Mouse (Mus musculus) limb, embryonic 10.5 days (tissue): ENCODE measurements at regions not wholly inside any gene's neighbourhood (a gene's known extent, or its start where the extent isn't known, plus 50 kb on each side); places are given as distances from the start of the nearest gene placed in this dataset.
A peak's percentile ranks its signal among the peaks of the same experiment; 100 is the strongest.

Experiments
- DNase-seq: peaks from one replicate; pipeline ENCODE4 v3.0.0-alpha.2; 2017; ENCODE audit warnings: low spot score
- H3K27ac ChIP-seq: fragments of 300-500 bp; sonication (generic); 2 replicates; pipeline ENCODE4 v1.5.1; 2016; ENCODE audit warnings: mild to moderate bottlenecking
- H3K27me3 ChIP-seq: fragments of 300-500 bp; sonication (generic); 2 replicates; pipeline ENCODE4 v1.6.1; 2016; ENCODE audit warnings: low read depth, mild to moderate bottlenecking; ENCODE audit not compliant: poor library complexity, severe bottlenecking
- H3K36me3 ChIP-seq: fragments of 300-500 bp; sonication (generic); 2 replicates; pipeline ENCODE4 v1.6.1; 2016; ENCODE audit warnings: mild to moderate bottlenecking, moderate library complexity
- H3K4me1 ChIP-seq: fragments of 300-500 bp; sonication (generic); 2 replicates; pipeline ENCODE4 v1.6.1; 2016
- H3K4me3 ChIP-seq: fragments of 300-500 bp; sonication (generic); 2 replicates; pipeline ENCODE4 v1.5.1; 2016; ENCODE audit warnings: mild to moderate bottlenecking, moderate library complexity
- H3K9me3 ChIP-seq: fragments of 300-500 bp; sonication (generic); replicated peaks from 2 replicates; pipeline ENCODE4 v1.6.1; 2016; ENCODE audit warnings: mild to moderate bottlenecking
- WGBS: fragments of 180-500 bp; shearing (Covaris S2); methylation state at CpG from one replicate; pipeline ENCODE4 v1.1.7; 2016; 5-methylcytosine and 5-hydroxymethylcytosine counted together

DNA sequence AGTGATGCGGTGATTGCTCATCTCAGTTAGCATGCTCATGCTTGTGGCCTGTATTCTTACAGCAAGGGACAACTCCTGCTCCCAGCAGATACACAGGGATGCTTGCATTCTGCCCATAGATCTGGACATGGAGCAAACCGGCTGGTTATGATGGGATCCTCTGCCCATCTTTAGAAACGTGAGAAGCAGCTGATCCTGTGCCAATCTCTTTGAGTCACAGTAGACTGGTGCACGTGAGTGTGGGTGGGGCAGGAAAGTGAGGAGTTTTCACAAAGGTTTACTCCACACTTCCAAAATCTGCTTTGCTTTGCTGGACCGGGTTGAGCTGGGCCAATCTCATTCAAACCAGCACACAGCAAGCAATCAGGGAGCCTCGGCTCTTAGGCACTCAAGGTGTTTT, 93.5 kb upstream of the Arhgap28 start:
- Histone ChIP-seq H3K9me3 (no peaks in the 10 kb centered on the region), H3K36me3 (no peaks in the 10 kb centered on the region), H3K4me1 (no peaks in the 10 kb centered on the region), H3K27ac (no peak overlapping the region), H3K27me3 (no peaks in the 10 kb centered on the region), H3K4me3 (no peak overlapping the region)
- WGBS: 83% methylated on average over 6 of the region's 6 CpGs
- no peak for DNase-seq

DNA sequence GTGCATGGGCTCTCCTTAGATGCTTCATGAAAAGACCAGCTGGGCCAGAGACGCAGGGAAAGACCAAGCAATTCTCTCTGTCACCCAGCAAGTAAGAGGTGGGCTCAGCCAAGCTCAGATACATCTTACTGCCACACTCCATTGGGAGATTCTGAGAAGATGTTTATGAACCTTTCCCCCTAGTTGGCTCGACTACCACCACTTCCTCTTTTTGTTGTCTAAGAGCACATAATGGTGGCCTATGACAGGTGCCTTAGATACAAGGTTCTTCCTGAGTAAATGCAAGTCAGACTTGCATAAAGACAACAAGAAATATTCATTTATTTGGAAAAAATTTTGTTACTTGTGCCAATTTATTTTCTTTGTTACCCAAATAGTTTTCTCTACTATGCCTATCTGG, 96.2 kb upstream of the Arhgap28 start:
- H3K36me3 ChIP-seq: no peaks in the 10 kb centered on the region
- 81% methylated on average over 2 of the region's 2 CpGs for WGBS
- H3K4me3 ChIP-seq: no peak overlapping the region
- H3K4me1 ChIP-seq: no peaks in the 10 kb centered on the region
- H3K9me3 ChIP-seq: no peaks in the 10 kb centered on the region
- DNase-seq: no peak
- H3K27ac ChIP-seq: no peak overlapping the region
- H3K27me3 ChIP-seq: no peaks in the 10 kb centered on the region

DNA sequence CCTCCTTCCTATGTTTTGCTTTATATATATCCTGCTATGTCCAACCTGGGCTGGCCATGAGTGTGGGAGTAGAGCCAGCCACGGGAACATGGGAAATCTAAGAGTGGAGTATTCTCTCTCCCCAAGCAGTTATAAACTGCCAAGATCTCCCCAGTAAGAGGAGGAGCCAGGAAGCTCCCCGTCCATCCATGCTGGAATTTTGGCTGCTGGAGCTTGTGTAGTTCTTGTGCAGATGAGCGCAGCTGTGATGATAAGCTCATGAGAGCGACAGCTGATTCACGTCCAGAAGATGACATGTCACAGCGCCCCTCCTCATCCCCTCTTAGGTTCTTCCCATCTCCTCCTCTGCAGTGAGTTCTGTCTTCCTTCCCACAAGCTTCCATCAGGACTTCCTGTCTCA, 99.4 kb upstream of the Arhgap28 start:
- no peaks in the 10 kb centered on the region for H3K4me1 ChIP-seq
- WGBS: 88% methylated on average over 6 of the region's 6 CpGs
- no peak overlapping the region for H3K4me3 ChIP-seq
- no peak for DNase-seq
- H3K36me3 ChIP-seq: no peaks in the 10 kb centered on the region
- no peak overlapping the region for H3K27ac ChIP-seq
- no peaks in the 10 kb centered on the region for H3K27me3 ChIP-seq
- no peaks in the 10 kb centered on the region for H3K9me3 ChIP-seq

GRCm38 (mm10) chr17:68106366-68106765, 102.4 kb upstream of the Arhgap28 start:
- Histone ChIP-seq H3K4me3 (no peak overlapping the region), H3K27me3 (no peaks in the 10 kb centered on the region), H3K4me1 (no peaks in the 10 kb centered on the region), H3K9me3 (no peaks in the 10 kb centered on the region), H3K27ac (no peak overlapping the region), H3K36me3 (no peaks in the 10 kb centered on the region)
- DNase-seq: no peak
- 77% methylated on average over 8 of the region's 8 CpGs for WGBS

DNA sequence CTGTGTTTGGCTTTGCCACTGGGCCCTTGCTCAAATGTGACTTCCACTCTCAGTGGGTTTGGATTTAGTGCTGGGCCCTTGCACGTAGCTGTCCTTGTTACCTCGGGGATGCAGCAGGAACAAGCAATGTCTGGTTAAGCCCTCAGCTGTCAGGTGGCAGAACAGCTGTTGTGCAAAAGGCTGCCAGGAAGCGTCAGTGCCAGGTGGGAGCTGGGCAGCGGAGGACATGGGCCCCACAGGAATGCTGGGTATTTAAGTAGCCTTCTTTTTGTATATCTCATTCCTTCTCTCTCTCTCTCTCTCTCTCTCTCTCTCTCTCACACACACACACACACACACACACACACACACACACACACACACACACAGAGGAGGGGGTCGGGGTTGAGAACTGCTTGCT, 104.0 kb upstream of the Arhgap28 start:
- no peaks in the 10 kb centered on the region for H3K27me3 ChIP-seq

DNA sequence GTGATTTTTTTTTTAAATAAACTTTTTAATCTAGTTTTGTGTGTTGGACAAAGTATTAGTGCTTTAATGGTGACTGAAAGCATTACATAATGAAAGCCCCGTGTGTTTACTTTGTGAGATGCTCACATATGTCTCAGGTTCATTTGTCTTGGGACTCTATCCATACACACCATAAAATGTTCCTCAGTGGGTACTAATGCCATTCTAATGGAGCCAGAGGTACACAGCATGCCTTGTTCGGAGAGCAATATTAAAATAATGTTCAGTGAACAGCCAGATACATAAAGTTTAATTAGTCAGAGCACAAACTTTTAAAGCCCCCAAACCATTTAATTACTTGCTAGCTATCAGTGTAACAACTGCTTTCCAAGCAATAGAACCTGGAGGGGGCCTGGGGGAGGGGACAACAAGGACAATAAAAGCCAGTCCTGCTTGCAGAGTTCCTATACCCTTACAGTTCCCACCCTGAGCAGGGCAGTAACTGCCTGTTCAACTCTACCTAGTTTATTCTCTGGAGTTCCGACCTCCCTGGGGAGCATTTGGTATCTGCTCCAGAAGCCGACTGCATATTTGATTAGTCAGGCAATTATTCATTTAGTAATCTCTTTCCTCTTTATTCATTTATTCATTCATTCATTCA, 108.0 kb upstream of the Arhgap28 start:
- H3K36me3 ChIP-seq: no peaks in the 10 kb centered on the region
- no peak overlapping the region for H3K27ac ChIP-seq
- H3K27me3 ChIP-seq: no peaks in the 10 kb centered on the region
- no peak overlapping the region for H3K4me3 ChIP-seq
- peaks cover 14% of the 10 kb centered on the region for H3K4me1 ChIP-seq
- no peak for DNase-seq
- WGBS: 69% methylated on average over 4 of the region's 4 CpGs
- H3K9me3 ChIP-seq: no peaks in the 10 kb centered on the region

More for the DNA sequence above, 104.0 kb upstream of the Arhgap28 start:
- no peak for DNase-seq
- Histone ChIP-seq H3K4me1 (peaks cover 10% of the 10 kb centered on the region), H3K36me3 (no peaks in the 10 kb centered on the region), H3K9me3 (no peaks in the 10 kb centered on the region), H3K27ac (no peak overlapping the region), H3K4me3 (no peak overlapping the region)
- WGBS: 85% methylated on average over 5 of the region's 5 CpGs

DNA sequence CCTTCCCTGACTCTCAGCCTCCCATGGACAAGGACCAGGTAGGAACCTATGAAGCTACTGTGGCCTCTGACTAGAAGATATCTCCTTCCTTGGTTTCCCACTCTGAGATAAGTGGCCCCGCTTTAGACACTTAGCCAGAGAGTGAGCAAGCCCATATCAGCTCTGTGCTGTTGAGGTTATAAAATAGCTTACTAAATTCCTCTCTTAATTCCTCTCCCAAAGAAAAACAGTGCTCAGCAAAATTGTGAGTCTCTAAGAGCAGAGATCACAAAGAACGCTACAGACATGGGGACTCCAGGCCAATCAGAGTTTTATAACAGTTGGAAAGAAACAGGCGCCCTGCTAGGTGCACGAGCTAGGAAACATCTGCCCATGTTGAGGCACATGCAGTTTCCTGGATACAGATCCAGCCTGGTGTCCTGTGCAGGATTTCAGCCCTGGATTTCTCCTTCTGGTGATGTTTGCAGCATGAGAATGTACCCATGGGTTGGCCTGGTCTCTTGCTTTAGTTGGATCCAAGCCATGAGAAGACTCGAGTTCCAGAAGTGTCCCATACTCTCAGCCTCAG, 108.9 kb upstream of the Arhgap28 start:
- no peaks in the 10 kb centered on the region for H3K27me3 ChIP-seq
- WGBS: 75% methylated on average over 5 of the region's 5 CpGs
- no peak for DNase-seq
- H3K36me3 ChIP-seq: no peaks in the 10 kb centered on the region
- no peak overlapping the region for H3K4me3 ChIP-seq
- H3K27ac ChIP-seq: no peak overlapping the region
- H3K9me3 ChIP-seq: no peaks in the 10 kb centered on the region
- H3K4me1 ChIP-seq: peaks cover 14% of the 10 kb centered on the region

DNA sequence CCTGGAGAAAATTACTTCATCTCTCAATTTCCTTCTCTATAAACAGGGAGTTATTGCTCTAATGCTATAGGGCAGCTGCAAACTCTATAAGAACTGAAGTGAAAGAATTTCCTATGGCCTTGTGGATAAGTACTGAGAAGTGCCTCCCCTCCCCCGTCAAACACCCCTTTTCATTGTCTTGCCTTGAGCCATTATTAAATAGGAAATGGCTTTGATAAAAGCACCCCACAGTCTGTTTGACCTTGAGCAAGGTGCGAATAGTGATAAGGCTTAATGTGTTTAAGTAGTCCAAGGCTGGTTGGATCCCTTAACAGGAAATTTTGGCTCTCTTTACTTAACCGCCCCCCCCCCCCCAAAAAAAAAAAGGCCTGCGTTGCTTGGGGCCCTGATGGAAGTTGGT, 111.7 kb upstream of the Arhgap28 start:
- 91% methylated on average over 4 of the region's 4 CpGs for WGBS
- H3K4me3 ChIP-seq: no peak overlapping the region
- no peak overlapping the region for H3K27ac ChIP-seq
- H3K36me3 ChIP-seq: no peaks in the 10 kb centered on the region
- no peak for DNase-seq
- H3K27me3 ChIP-seq: no peaks in the 10 kb centered on the region
- H3K9me3 ChIP-seq: no peaks in the 10 kb centered on the region
- peaks cover 14% of the 10 kb centered on the region for H3K4me1 ChIP-seq

DNA sequence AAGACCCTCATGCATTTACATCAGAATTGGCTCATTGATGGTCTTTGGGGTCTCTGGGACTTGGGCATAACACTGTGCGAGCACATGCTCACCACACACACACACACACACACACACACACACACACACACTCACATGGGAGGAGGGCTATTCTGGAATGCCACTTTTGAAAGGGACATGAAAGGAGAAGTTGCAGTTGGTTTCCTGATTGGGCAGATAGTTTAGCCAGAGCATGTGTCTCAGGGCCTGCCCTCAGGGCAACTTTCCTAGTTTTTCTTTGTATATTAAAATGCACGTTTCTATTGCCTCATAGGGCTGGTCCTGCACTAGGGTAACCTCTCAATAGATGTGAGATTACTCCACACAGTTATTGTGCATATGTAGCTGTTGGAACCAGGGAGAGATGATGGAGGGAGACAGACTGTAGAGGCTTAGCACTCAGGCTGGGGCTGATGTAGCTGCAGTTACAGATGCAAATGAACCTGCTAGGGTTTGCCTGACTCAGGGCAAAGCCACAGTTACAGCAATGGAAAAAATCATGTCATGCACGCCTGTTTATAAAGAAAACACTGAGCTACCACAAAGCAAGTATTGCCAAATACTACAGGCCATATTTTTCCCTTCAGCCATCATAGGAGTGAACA, 115.3 kb upstream of the Arhgap28 start:
- 85% methylated on average over 3 of the region's 3 CpGs for WGBS
- Histone ChIP-seq H3K4me1 (no peaks in the 10 kb centered on the region), H3K4me3 (no peak overlapping the region), H3K9me3 (no peaks in the 10 kb centered on the region), H3K27ac (no peak overlapping the region), H3K36me3 (no peaks in the 10 kb centered on the region), H3K27me3 (no peaks in the 10 kb centered on the region)
- no peak for DNase-seq

DNA sequence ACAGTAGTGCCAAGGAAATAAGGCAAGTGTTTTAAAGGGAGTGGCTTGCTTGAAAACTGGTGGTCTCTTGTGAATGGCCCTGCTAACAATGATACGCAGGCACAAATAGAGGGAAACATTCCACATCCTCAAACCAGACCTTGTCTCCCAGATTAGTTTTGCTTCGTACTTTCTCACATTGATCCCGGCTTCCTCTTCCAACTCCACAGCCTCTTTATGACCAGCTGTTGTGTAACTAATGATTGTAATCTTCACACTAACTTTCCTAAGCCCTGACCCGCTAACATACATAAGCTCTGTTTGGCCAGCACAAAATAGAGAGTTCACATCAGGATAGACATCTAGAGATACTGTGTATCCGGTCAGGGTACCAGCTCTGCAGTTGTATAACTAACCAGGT, 116.3 kb upstream of the Arhgap28 start:
- no peaks in the 10 kb centered on the region for H3K36me3 ChIP-seq
- H3K27ac ChIP-seq: no peak overlapping the region
- WGBS: 86% methylated on average over 5 of the region's 5 CpGs
- H3K9me3 ChIP-seq: no peaks in the 10 kb centered on the region
- H3K27me3 ChIP-seq: no peaks in the 10 kb centered on the region
- no peak for DNase-seq
- no peak overlapping the region for H3K4me3 ChIP-seq
- H3K4me1 ChIP-seq: no peaks in the 10 kb centered on the region

DNA sequence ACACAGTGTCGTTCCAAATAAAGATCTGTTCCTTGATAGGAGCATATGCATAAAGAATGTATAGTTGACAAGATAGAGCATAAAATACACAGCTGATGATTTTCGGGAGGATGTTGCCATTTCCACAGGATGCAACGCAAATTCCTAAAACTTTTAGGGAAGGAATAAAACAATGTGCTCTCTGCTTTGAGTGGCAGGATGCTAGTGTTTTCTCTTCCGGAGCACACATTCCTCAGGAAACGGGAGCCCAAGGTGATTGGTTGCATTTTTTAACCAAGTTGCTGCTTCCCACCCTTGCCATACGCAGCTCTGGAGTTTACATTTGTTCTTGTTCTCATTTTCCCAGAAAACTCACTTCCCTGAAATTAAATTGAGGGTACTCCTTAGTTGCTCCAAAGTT, 116.8 kb upstream of the Arhgap28 start:
- DNase-seq: no peak
- Histone ChIP-seq H3K9me3 (no peaks in the 10 kb centered on the region), H3K4me1 (no peaks in the 10 kb centered on the region), H3K4me3 (no peak overlapping the region), H3K27ac (no peak overlapping the region), H3K36me3 (no peaks in the 10 kb centered on the region), H3K27me3 (no peaks in the 10 kb centered on the region)
- 82% methylated on average over 6 of the region's 6 CpGs for WGBS

DNA sequence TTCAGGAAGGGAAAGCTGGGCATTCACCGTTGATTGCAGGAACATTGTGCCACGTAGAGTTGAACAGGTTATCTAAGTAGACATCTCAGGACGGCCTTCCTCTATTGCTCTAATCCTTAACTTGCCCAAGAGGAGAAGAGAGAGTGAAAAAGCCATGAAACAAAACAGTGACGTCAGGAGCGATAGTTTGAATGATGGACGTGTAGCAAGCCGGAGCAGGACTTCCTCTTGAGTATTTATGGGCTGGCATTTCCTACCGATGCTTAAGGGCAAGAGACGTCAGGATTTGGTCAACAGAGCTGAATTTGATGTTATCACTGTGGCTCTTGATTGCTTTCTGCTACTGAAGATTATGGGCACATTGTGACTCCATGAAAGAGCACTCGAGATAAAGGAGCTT, 130.5 kb upstream of the Arhgap28 start:
- WGBS: 60% methylated on average over 10 of the region's 10 CpGs
- H3K4me3 ChIP-seq: no peak overlapping the region
- no peaks in the 10 kb centered on the region for H3K9me3 ChIP-seq
- no peak for DNase-seq
- no peak overlapping the region for H3K27ac ChIP-seq
- H3K27me3 ChIP-seq: no peaks in the 10 kb centered on the region
- peaks cover 15% of the 10 kb centered on the region for H3K4me1 ChIP-seq
- H3K36me3 ChIP-seq: no peaks in the 10 kb centered on the region

DNA sequence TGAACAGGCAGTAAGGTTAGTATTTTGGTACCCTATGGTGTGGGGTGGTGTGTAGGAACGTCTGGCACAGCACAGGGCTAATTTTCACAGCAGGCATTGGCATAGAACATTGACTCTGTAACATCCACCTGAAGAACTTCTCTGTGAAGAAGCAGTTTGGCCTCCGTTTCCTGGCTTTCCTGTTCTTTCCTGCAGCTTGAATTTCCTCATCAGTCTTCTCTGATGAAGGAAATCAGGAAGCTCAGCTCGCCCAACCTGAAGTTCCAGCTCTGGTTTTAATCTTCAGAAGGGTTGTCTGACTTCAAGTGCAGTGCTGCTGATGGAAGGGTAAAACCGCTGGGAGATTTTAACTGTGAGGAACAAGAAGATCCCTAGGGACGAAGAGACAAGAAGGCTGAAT, 131.5 kb upstream of the Arhgap28 start:
- DNase-seq: peak; percentile 15
- Histone ChIP-seq H3K36me3 (no peaks in the 10 kb centered on the region), H3K4me1 (peaks cover 7% of the 10 kb centered on the region), H3K9me3 (no peaks in the 10 kb centered on the region), H3K27me3 (no peaks in the 10 kb centered on the region), H3K27ac (no peak overlapping the region), H3K4me3 (no peak overlapping the region)
- 62% methylated on average over 5 of the region's 5 CpGs for WGBS
